Mouse (Mus musculus) neural tube, embryonic 13.5 days (tissue): ENCODE measurements around the gene Itpk1. TPM values are rescaled to one million over a fixed set of nuclear protein-coding genes. Genes with fewer than 3 reads are reported as not detected.
"Not testable (repeated sequence)": the region's sequence is repeated elsewhere in the genome, so short reads cannot be mapped to it uniquely, and the experiment has no call there.

ENCODE experiments used
- ATAC-seq: fragments of 200-750 bp; cut with Nextera tagmentation; 2 replicates; pipeline ENCODE4 v1.8.0; 2017; ENCODE audit warnings: low read depth, mild to moderate bottlenecking, moderate TSS enrichment, moderate library complexity
- H3K27ac ChIP-seq: fragments of 300-500 bp; sonication (generic); replicated peaks from 2 replicates; pipeline ENCODE4 v1.5.1; 2015; ENCODE audit warnings: moderate library complexity, mild to moderate bottlenecking, inconsistent platforms
- H3K27me3 ChIP-seq: fragments of 300-500 bp; sonication (generic); 2 replicates; pipeline ENCODE4 v1.6.1; 2015; ENCODE audit warnings: mild to moderate bottlenecking, inconsistent platforms
- H3K36me3 ChIP-seq: fragments of 300-500 bp; sonication (generic); 2 replicates; pipeline ENCODE4 v1.6.1; 2015; ENCODE audit warnings: mild to moderate bottlenecking, inconsistent platforms
- H3K4me1 ChIP-seq: fragments of 300-500 bp; sonication (generic); replicated peaks from 2 replicates; pipeline ENCODE4 v1.6.1; 2015; ENCODE audit warnings: inconsistent platforms
- H3K4me2 ChIP-seq: fragments of 300-500 bp; sonication (generic); 2 replicates; pipeline ENCODE4 v1.6.1; 2015; ENCODE audit warnings: inconsistent platforms, mild to moderate bottlenecking, moderate library complexity
- H3K4me3 ChIP-seq: fragments of 300-500 bp; sonication (generic); 2 replicates; pipeline ENCODE4 v1.5.1; 2015; ENCODE audit warnings: mild to moderate bottlenecking, inconsistent platforms
- H3K9ac ChIP-seq: fragments of 300-500 bp; sonication (generic); 2 replicates; pipeline ENCODE4 v1.6.1; 2015; ENCODE audit warnings: moderate library complexity, mild to moderate bottlenecking, inconsistent platforms
- H3K9me3 ChIP-seq: fragments of 300-500 bp; sonication (generic); 2 replicates; pipeline ENCODE4 v1.6.1; 2016; ENCODE audit warnings: inconsistent platforms
- WGBS: fragments of 180-500 bp; shearing (Covaris S2); methylation state at CpG from one replicate; pipeline ENCODE4 v1.1.7; 2015; 5-methylcytosine and 5-hydroxymethylcytosine counted together
- polyA plus RNA-seq: library from polyadenylated mRNA; unstranded; fragments of >200 nt; fragmentation: Nextera tagmentation; extraction: Ambion mirVana; gene quantifications from 2 replicates; pipeline ENCODE4 v1.2.1, GENCODE M21; 2015

Itpk1 gene
- polyA plus RNA-seq, 1 experiment from 2014 or later: 34.0 TPM

DNA sequence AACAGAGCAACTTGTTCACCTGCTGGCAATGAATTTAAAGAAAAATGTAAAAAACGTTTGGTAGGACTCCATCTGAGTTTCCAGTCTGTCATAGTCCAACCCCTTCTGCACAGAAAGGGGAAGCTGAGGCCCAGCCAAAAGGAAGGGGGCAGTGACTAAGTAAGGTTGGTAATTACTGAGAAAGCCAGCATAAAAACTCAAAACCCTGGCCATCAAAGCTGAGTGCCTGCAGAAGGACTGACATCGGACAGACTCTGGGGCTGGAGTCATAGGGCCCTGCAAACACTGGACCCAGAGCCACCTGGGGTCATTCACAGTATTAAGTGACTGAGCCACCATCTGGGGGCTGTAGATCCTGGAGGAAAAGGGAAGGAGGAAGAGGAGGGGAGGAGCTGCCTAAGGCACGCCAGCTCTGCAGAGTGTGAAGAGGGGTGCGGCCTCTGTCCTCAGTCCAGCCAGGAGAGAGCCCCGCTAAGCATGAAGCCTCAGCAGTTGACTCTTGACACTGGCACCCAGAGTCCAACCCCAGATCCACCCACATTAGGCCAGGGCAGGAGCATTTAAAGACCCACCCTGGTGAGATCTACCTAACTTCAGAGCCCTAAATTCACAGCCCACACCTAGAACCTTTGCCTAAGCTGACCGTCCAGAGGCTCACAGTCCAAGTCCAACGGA is 58.0 kb downstream of the Itpk1 start:
- no peak overlapping the region for H3K4me3 ChIP-seq

GRCm38 (mm10) chr12:102645911-102646585 is 58.7 kb downstream of the Itpk1 start:
- WGBS: 87% methylated on average over 6 of the region's 6 CpGs

More for the DNA sequence above, 58.0 kb downstream of the Itpk1 start:
- H3K9ac ChIP-seq: no peak overlapping the region
- no peak for ATAC-seq
- H3K4me2 ChIP-seq: no peak overlapping the region
- no peak overlapping the region for H3K27ac ChIP-seq
- peaks cover 32% of the 10 kb centered on the region for H3K4me1 ChIP-seq
- no peaks in the 10 kb centered on the region for H3K36me3 ChIP-seq
- H3K9me3 ChIP-seq: no peaks in the 10 kb centered on the region
- no peaks in the 10 kb centered on the region for H3K27me3 ChIP-seq
- 79% methylated on average over 7 of the region's 7 CpGs for WGBS

GRCm38 (mm10) chr12:102643316-102643715 is 61.4 kb downstream of the Itpk1 start:
- no peak overlapping the region for H3K27ac ChIP-seq
- H3K27me3 ChIP-seq: no peaks in the 10 kb centered on the region
- no peak for ATAC-seq
- WGBS: 72% methylated on average over 6 of the region's 6 CpGs
- H3K4me1 ChIP-seq: peaks cover 55% of the 10 kb centered on the region
- no peak overlapping the region for H3K4me2 ChIP-seq
- no peak overlapping the region for H3K4me3 ChIP-seq
- no peaks in the 10 kb centered on the region for H3K36me3 ChIP-seq
- no peaks in the 10 kb centered on the region for H3K9me3 ChIP-seq
- H3K9ac ChIP-seq: 0 out of 2 replicates have a peak overlapping the region, but pooled peaks have one; percentile 41

More at GRCm38 (mm10) chr12:102645911-102646585, 58.7 kb downstream of the Itpk1 start:
- H3K9me3 ChIP-seq: no peaks in the 10 kb centered on the region
- no peak overlapping the region for H3K9ac ChIP-seq
- H3K4me1 ChIP-seq: peaks cover 31% of the 10 kb centered on the region
- H3K36me3 ChIP-seq: no peaks in the 10 kb centered on the region
- H3K27me3 ChIP-seq: no peaks in the 10 kb centered on the region
- H3K27ac ChIP-seq: no peak overlapping the region
- H3K4me3 ChIP-seq: no peak overlapping the region
- no peak for ATAC-seq
- H3K4me2 ChIP-seq: no peak overlapping the region

GRCm38 (mm10) chr12:102640436-102641163 is 64.1 kb downstream of the Itpk1 start:
- H3K4me2 ChIP-seq: no peak overlapping the region
- H3K9ac ChIP-seq: no peak overlapping the region
- H3K27me3 ChIP-seq: no peaks in the 10 kb centered on the region
- ATAC-seq: peak; percentile 83
- no peak overlapping the region for H3K4me3 ChIP-seq
- peaks cover 51% of the 10 kb centered on the region for H3K4me1 ChIP-seq
- H3K36me3 ChIP-seq: no peaks in the 10 kb centered on the region
- no peaks in the 10 kb centered on the region for H3K9me3 ChIP-seq
- peak overlapping the region; percentile 76 for H3K27ac ChIP-seq
- 25% methylated on average over 9 of the region's 9 CpGs for WGBS

DNA sequence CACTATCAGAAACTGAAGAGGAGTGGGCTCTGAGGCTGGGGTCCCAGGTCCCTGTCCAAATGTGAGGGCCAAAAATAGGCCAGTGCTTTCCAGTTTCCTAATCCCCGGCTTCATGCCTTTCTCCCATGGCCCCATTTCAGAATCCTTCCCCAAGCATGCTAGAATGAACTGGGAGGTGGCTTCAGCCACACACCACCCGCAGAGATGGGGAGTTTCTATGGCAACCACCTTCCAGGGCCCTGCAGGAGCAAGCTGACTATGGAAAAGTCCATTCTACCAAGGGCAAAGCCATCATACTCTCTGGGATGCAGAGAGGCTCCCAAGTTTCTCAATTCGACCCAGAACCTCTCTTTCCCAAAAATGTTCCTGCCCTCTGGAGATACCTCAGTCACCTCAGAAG is 65.9 kb downstream of the Itpk1 start:
- Histone ChIP-seq H3K4me1 (peaks cover 54% of the 10 kb centered on the region), H3K27ac (no peak overlapping the region), H3K4me2 (no peak overlapping the region), H3K27me3 (no peaks in the 10 kb centered on the region), H3K4me3 (no peak overlapping the region), H3K9ac (no peak overlapping the region), H3K36me3 (no peaks in the 10 kb centered on the region), H3K9me3 (no peaks in the 10 kb centered on the region)
- no peak for ATAC-seq
- WGBS: 53% methylated on average over 3 of the region's 3 CpGs

DNA sequence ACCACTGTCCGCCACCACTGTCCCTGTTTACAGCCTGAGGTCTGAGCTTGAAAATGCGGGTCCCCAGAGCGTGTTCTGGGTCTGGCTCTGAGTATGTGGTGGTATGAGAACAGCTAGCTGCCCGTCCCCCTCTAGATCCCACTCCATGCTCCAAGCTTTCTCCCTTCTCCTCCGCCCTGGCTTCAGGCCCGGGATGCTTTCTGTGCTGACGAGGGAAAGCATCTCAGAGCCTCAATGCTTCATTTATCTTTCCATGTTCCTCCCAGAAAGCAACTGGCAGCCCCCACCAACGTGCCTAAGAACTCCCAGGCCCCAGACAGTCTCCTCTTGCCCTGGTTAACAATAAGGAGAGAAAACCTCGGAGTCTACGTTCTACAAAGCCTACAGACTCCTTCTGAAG is 67.5 kb downstream of the Itpk1 start:
- 84% methylated on average over 10 of the region's 10 CpGs for WGBS
- H3K27ac ChIP-seq: no peak overlapping the region

GRCm38 (mm10) chr12:102634436-102635050 is 70.2 kb downstream of the Itpk1 start:
- Histone ChIP-seq H3K27ac (no peak overlapping the region), H3K4me2 (peak overlapping the region; percentile 16; the same call in 1 of the 2 replicates), H3K4me3 (no peak overlapping the region), H3K9me3 (no peaks in the 10 kb centered on the region), H3K9ac (peak overlapping the region; percentile 41; the same call in 1 of the 2 replicates), H3K27me3 (no peaks in the 10 kb centered on the region), H3K4me1 (peaks cover 47% of the 10 kb centered on the region), H3K36me3 (no peaks in the 10 kb centered on the region)
- peak; percentile 49 for ATAC-seq
- 28% methylated on average over 19 of the region's 20 CpGs for WGBS

More for the DNA sequence above, 67.5 kb downstream of the Itpk1 start:
- H3K36me3 ChIP-seq: no peaks in the 10 kb centered on the region
- H3K4me1 ChIP-seq: peaks cover 57% of the 10 kb centered on the region
- H3K9ac ChIP-seq: no peak overlapping the region
- no peaks in the 10 kb centered on the region for H3K9me3 ChIP-seq
- no peak overlapping the region for H3K4me3 ChIP-seq
- H3K27me3 ChIP-seq: no peaks in the 10 kb centered on the region
- ATAC-seq: no peak
- no peak overlapping the region for H3K4me2 ChIP-seq

GRCm38 (mm10) chr12:102633083-102633501 is 71.6 kb downstream of the Itpk1 start:
- Histone ChIP-seq H3K36me3 (no peaks in the 10 kb centered on the region), H3K9me3 (no peaks in the 10 kb centered on the region), H3K4me1 (peaks cover 38% of the 10 kb centered on the region), H3K4me3 (no peak overlapping the region), H3K4me2 (no peak overlapping the region), H3K9ac (no peak overlapping the region), H3K27me3 (no peaks in the 10 kb centered on the region), H3K27ac (0 out of 2 replicates have a peak overlapping the region, but pooled peaks have one; percentile 13)
- no peak for ATAC-seq
- 46% methylated on average over 4 of the region's 4 CpGs for WGBS

DNA sequence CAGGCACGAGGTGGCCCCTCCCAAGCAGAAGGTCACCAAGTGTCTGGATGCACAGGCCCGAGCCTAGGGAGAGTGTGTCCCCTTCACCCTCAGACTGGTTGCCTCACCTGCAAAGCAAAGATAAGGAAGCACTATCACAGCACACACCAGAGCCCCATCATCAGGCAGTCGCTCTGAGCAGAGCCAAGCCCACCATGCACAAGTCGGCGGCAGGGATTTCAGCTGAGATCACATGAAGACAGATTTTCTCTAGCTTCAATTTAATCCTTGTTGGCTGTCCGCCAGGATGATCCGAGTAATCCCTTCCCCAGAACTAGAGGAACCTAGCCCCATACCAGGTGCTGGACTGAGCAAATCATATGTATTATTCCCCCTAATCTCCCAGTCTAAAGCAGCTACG is 73.0 kb downstream of the Itpk1 start:
- H3K27ac ChIP-seq: 0 out of 2 replicates have a peak overlapping the region, but pooled peaks have one; percentile 13
- H3K4me3 ChIP-seq: no peak overlapping the region
- no peaks in the 10 kb centered on the region for H3K27me3 ChIP-seq
- H3K9me3 ChIP-seq: no peaks in the 10 kb centered on the region
- no peak overlapping the region for H3K9ac ChIP-seq
- no peak overlapping the region for H3K4me2 ChIP-seq
- H3K36me3 ChIP-seq: no peaks in the 10 kb centered on the region
- H3K4me1 ChIP-seq: peaks cover 37% of the 10 kb centered on the region
- ATAC-seq: no peak
- WGBS: 76% methylated on average over 8 of the region's 8 CpGs

DNA sequence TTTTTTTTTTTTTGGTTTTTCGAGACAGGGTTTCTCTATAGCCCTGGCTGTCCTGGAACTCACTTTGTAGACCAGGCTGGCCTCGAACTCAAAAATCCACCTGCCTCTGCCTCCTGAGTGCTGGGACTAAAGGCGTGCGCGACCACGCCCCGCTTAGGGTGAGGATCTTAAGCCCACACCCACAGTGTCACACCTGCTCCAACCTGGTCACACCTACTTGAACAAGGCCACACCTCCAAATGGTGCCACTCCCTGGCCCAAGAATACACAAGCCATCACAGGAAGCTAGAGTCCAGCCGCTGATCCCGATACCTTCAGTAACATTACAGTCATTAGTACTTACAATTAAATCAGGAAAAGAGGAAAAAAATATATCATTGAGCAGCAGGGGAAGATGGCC is 74.3 kb downstream of the Itpk1 start:
- not testable (repeated sequence) for H3K4me2 ChIP-seq, H3K9me3 ChIP-seq, H3K27ac ChIP-seq, H3K4me3 ChIP-seq, ATAC-seq, H3K27me3 ChIP-seq, H3K9ac ChIP-seq, H3K36me3 ChIP-seq
- 97% methylated on average over 9 of the region's 9 CpGs for WGBS
- H3K4me1 ChIP-seq: peaks cover 39% of the 10 kb centered on the region

- ATAC-seq: no peak
- Histone ChIP-seq H3K4me3 (no peak overlapping the region), H3K9ac (no peak overlapping the region), H3K27me3 (no peaks in the 10 kb centered on the region), H3K4me1 (peaks cover 24% of the 10 kb centered on the region), H3K9me3 (no peaks in the 10 kb centered on the region), H3K36me3 (no peaks in the 10 kb centered on the region), H3K27ac (no peak overlapping the region), H3K4me2 (no peak overlapping the region)
- WGBS: 85% methylated on average over 9 of the region's 9 CpGs
Measured at GRCm38 (mm10) chr12:102628221-102628620, 76.5 kb downstream of the Itpk1 start.

GRCm38 (mm10) chr12:102627545-102627944 is 77.2 kb downstream of the Itpk1 start:
- no peak overlapping the region for H3K27ac ChIP-seq
- no peaks in the 10 kb centered on the region for H3K36me3 ChIP-seq
- no peak for ATAC-seq

More at GRCm38 (mm10) chr12:102627545-102627944, 77.2 kb downstream of the Itpk1 start:
- no peaks in the 10 kb centered on the region for H3K9me3 ChIP-seq
- no peak overlapping the region for H3K9ac ChIP-seq
- H3K27me3 ChIP-seq: no peaks in the 10 kb centered on the region
- H3K4me3 ChIP-seq: no peak overlapping the region
- WGBS: 91% methylated on average over 5 of the region's 5 CpGs
- H3K4me1 ChIP-seq: peaks cover 17% of the 10 kb centered on the region
- H3K4me2 ChIP-seq: no peak overlapping the region
